Mouse (Mus musculus): ENCODE data around the gene Khdc1a. TPM values are rescaled to one million over a fixed set of nuclear protein-coding genes. Genes with fewer than 3 reads are reported as not detected.
"Not testable (repeated sequence)": the region's sequence is repeated elsewhere in the genome, so short reads cannot be mapped to it uniquely, and the experiment has no call there.

The Khdc1a gene
- polyA plus RNA-seq (2015; fragmentation: Nextera tagmentation; extraction: Ambion mirVana): not detected in 2 replicates

GRCm38 (mm10) chr1:21349341-21349740, at the start of gene Khdc1a:
Gene Khdc1a (plus strand): TSS chr1:21349641.
- no peak for ATAC-seq (ENCODE audit: insufficient number of reproducible peaks, low FRiP score, low TSS enrichment, low read depth)
- Histone ChIP-seq H3K9me3 (replicated peaks) (no peaks in the 10 kb centered on the region), H3K9ac (no peak within 1 kb of the TSS), H3K36me3 (no peaks in the 10 kb centered on the region), H3K4me2 (replicated peaks) (no peak within 1 kb of the TSS), H3K4me1 (no peaks in the 10 kb centered on the region), H3K27ac (replicated peaks) (no peak within 1 kb of the TSS), H3K4me3 (replicated peaks) (no peak within 1 kb of the TSS), H3K27me3 (no peaks in the 10 kb centered on the region)
- WGBS: 76% methylated on average over 2 of the region's 2 CpGs

- Histone ChIP-seq H3K36me3 (no peaks in the 10 kb centered on the region), H3K9me3 (replicated peaks) (no peaks in the 10 kb centered on the region), H3K4me2 (replicated peaks) (no peak overlapping the region), H3K4me3 (replicated peaks) (no peak overlapping the region), H3K27ac (replicated peaks) (no peak overlapping the region), H3K9ac (no peak overlapping the region), H3K27me3 (no peaks in the 10 kb centered on the region), H3K4me1 (no peaks in the 10 kb centered on the region)
- ATAC-seq (ENCODE audit: insufficient number of reproducible peaks, low FRiP score, low TSS enrichment, low read depth): no peak
- WGBS: 47% methylated on average over 3 of the region's 3 CpGs
Measured at GRCm38 (mm10) chr1:21299826-21300225, 49.6 kb upstream of the Khdc1a start.

GRCm38 (mm10) chr1:21301686-21302085, 47.8 kb upstream of the Khdc1a start:
- no peak overlapping the region for H3K27ac ChIP-seq (replicated peaks)
- no peak overlapping the region for H3K4me3 ChIP-seq (replicated peaks)
- no peak for ATAC-seq (ENCODE audit: insufficient number of reproducible peaks, low FRiP score, low TSS enrichment, low read depth)
- no peaks in the 10 kb centered on the region for H3K4me1 ChIP-seq
- H3K27me3 ChIP-seq: no peaks in the 10 kb centered on the region
- H3K4me2 ChIP-seq (replicated peaks): no peak overlapping the region
- no peaks in the 10 kb centered on the region for H3K36me3 ChIP-seq
- H3K9me3 ChIP-seq (replicated peaks): no peaks in the 10 kb centered on the region
- H3K9ac ChIP-seq: no peak overlapping the region
- 78% methylated on average over 3 of the region's 3 CpGs for WGBS

- no peak overlapping the region for H3K4me2 ChIP-seq (replicated peaks)
- 63% methylated on average over 3 of the region's 3 CpGs for WGBS
- no peak for ATAC-seq (ENCODE audit: insufficient number of reproducible peaks, low FRiP score, low TSS enrichment, low read depth)
Measured at GRCm38 (mm10) chr1:21304174-21304573, 45.3 kb upstream of the Khdc1a start.

GRCm38 (mm10) chr1:21304646-21305045, 44.8 kb upstream of the Khdc1a start:
- no peaks in the 10 kb centered on the region for H3K9me3 ChIP-seq (replicated peaks)
- no peaks in the 10 kb centered on the region for H3K4me1 ChIP-seq
- no peak overlapping the region for H3K4me3 ChIP-seq (replicated peaks)
- no peaks in the 10 kb centered on the region for H3K27me3 ChIP-seq
- H3K4me2 ChIP-seq (replicated peaks): no peak overlapping the region
- H3K9ac ChIP-seq: no peak overlapping the region
- no peaks in the 10 kb centered on the region for H3K36me3 ChIP-seq
- no peak for ATAC-seq (ENCODE audit: insufficient number of reproducible peaks, low FRiP score, low TSS enrichment, low read depth)
- no peak overlapping the region for H3K27ac ChIP-seq (replicated peaks)
- 85% methylated on average over 4 of the region's 4 CpGs for WGBS

More at GRCm38 (mm10) chr1:21304174-21304573, 45.3 kb upstream of the Khdc1a start:
- Histone ChIP-seq H3K27ac (replicated peaks) (no peak overlapping the region), H3K27me3 (no peaks in the 10 kb centered on the region), H3K4me3 (replicated peaks) (no peak overlapping the region), H3K9ac (no peak overlapping the region), H3K4me1 (no peaks in the 10 kb centered on the region), H3K9me3 (replicated peaks) (no peaks in the 10 kb centered on the region), H3K36me3 (no peaks in the 10 kb centered on the region)

GRCm38 (mm10) chr1:21305443-21305842, 44.0 kb upstream of the Khdc1a start:
- H3K4me2 ChIP-seq (replicated peaks): no peak overlapping the region
- WGBS: 80% methylated on average over 3 of the region's 3 CpGs
- ATAC-seq (ENCODE audit: insufficient number of reproducible peaks, low FRiP score, low TSS enrichment, low read depth): no peak
- H3K27ac ChIP-seq (replicated peaks): no peak overlapping the region
- no peaks in the 10 kb centered on the region for H3K4me1 ChIP-seq
- no peaks in the 10 kb centered on the region for H3K36me3 ChIP-seq
- no peak overlapping the region for H3K9ac ChIP-seq
- no peaks in the 10 kb centered on the region for H3K9me3 ChIP-seq (replicated peaks)
- H3K4me3 ChIP-seq (replicated peaks): no peak overlapping the region
- no peaks in the 10 kb centered on the region for H3K27me3 ChIP-seq

- no peak overlapping the region for H3K27ac ChIP-seq (replicated peaks)
- ATAC-seq (ENCODE audit: insufficient number of reproducible peaks, low FRiP score, low TSS enrichment, low read depth): no peak
Measured at GRCm38 (mm10) chr1:21314336-21314735, 35.1 kb upstream of the Khdc1a start.

GRCm38 (mm10) chr1:21315756-21316155, 33.7 kb upstream of the Khdc1a start:
- no peak overlapping the region for H3K4me3 ChIP-seq (replicated peaks)
- H3K9me3 ChIP-seq (replicated peaks): no peaks in the 10 kb centered on the region
- no peak for ATAC-seq (ENCODE audit: insufficient number of reproducible peaks, low FRiP score, low TSS enrichment, low read depth)
- no peak overlapping the region for H3K27ac ChIP-seq (replicated peaks)
- H3K27me3 ChIP-seq: no peaks in the 10 kb centered on the region
- WGBS: 94% methylated on average over 2 of the region's 2 CpGs
- H3K36me3 ChIP-seq: no peaks in the 10 kb centered on the region
- H3K4me2 ChIP-seq (replicated peaks): no peak overlapping the region
- H3K4me1 ChIP-seq: no peaks in the 10 kb centered on the region
- no peak overlapping the region for H3K9ac ChIP-seq

More at GRCm38 (mm10) chr1:21314336-21314735, 35.1 kb upstream of the Khdc1a start:
- no peak overlapping the region for H3K9ac ChIP-seq
- 81% methylated on average over 2 of the region's 2 CpGs for WGBS
- H3K4me2 ChIP-seq (replicated peaks): no peak overlapping the region
- H3K36me3 ChIP-seq: no peaks in the 10 kb centered on the region
- no peaks in the 10 kb centered on the region for H3K9me3 ChIP-seq (replicated peaks)
- H3K27me3 ChIP-seq: no peaks in the 10 kb centered on the region
- H3K4me1 ChIP-seq: no peaks in the 10 kb centered on the region
- H3K4me3 ChIP-seq (replicated peaks): no peak overlapping the region

- Histone ChIP-seq H3K4me3 (replicated peaks) (no peak overlapping the region), H3K4me1 (no peaks in the 10 kb centered on the region), H3K27ac (replicated peaks) (no peak overlapping the region), H3K27me3 (no peaks in the 10 kb centered on the region), H3K9me3 (replicated peaks) (no peaks in the 10 kb centered on the region), H3K4me2 (replicated peaks) (no peak overlapping the region), H3K36me3 (no peaks in the 10 kb centered on the region), H3K9ac (no peak overlapping the region)
- no peak for ATAC-seq (ENCODE audit: insufficient number of reproducible peaks, low FRiP score, low TSS enrichment, low read depth)
- WGBS: 78% methylated on average over 2 of the region's 2 CpGs
Measured at GRCm38 (mm10) chr1:21316305-21316704, 33.1 kb upstream of the Khdc1a start.

- Histone ChIP-seq H3K4me3 (replicated peaks) (no peak overlapping the region), H3K4me2 (replicated peaks) (no peak overlapping the region), H3K4me1 (no peaks in the 10 kb centered on the region), H3K36me3 (no peaks in the 10 kb centered on the region), H3K27ac (replicated peaks) (no peak overlapping the region), H3K27me3 (no peaks in the 10 kb centered on the region), H3K9me3 (replicated peaks) (no peaks in the 10 kb centered on the region), H3K9ac (no peak overlapping the region)
- no peak for ATAC-seq (ENCODE audit: insufficient number of reproducible peaks, low FRiP score, low TSS enrichment, low read depth)
Measured at GRCm38 (mm10) chr1:21318202-21318601, 31.2 kb upstream of the Khdc1a start.

- not testable (repeated sequence) for H3K4me2 ChIP-seq (replicated peaks); ATAC-seq (ENCODE audit: insufficient number of reproducible peaks, low FRiP score, low TSS enrichment, low read depth); H3K36me3 ChIP-seq; H3K4me3 ChIP-seq (replicated peaks); H3K27me3 ChIP-seq; H3K27ac ChIP-seq (replicated peaks); H3K4me1 ChIP-seq; H3K9ac ChIP-seq; H3K9me3 ChIP-seq (replicated peaks)
- 95% methylated on average over 5 of the region's 5 CpGs for WGBS
Measured at GRCm38 (mm10) chr1:21320271-21320670, 29.2 kb upstream of the Khdc1a start.

- no peak overlapping the region for H3K4me2 ChIP-seq (replicated peaks)
- 80% methylated on average over 1 of the region's 1 CpGs for WGBS
- no peaks in the 10 kb centered on the region for H3K36me3 ChIP-seq
- H3K27ac ChIP-seq (replicated peaks): no peak overlapping the region
- no peaks in the 10 kb centered on the region for H3K9me3 ChIP-seq (replicated peaks)
- ATAC-seq (ENCODE audit: insufficient number of reproducible peaks, low FRiP score, low TSS enrichment, low read depth): no peak
- no peaks in the 10 kb centered on the region for H3K27me3 ChIP-seq
- no peak overlapping the region for H3K4me3 ChIP-seq (replicated peaks)
- no peak overlapping the region for H3K9ac ChIP-seq
- no peaks in the 10 kb centered on the region for H3K4me1 ChIP-seq
Measured at GRCm38 (mm10) chr1:21321656-21322055, 27.8 kb upstream of the Khdc1a start.
